Mouse (Mus musculus) myocyte (in vitro differentiated cells): ENCODE measurements around the gene Tcp10c.
"Not testable (repeated sequence)": the region's sequence is repeated elsewhere in the genome, so short reads cannot be mapped to it uniquely, and the experiment has no call there.

Experiments
- CEBPB ChIP-seq: IDR thresholded peaks from 2 replicates; pipeline ENCODE4 v1.6.1; 2011; ENCODE audit warnings: mild to moderate bottlenecking, moderate library complexity; ENCODE audit not compliant: poor library complexity, insufficient read depth, severe bottlenecking
- E2F4 ChIP-seq: IDR thresholded peaks from one replicate; pipeline ENCODE4 v1.6.1; 2011; ENCODE audit warnings: mild to moderate bottlenecking, control low read depth, moderate library complexity; ENCODE audit not compliant: insufficient read depth
- POLR2A ChIP-seq: IDR thresholded peaks from one replicate; pipeline ENCODE4 v1.6.1; 2011; ENCODE audit warnings: low read depth, mild to moderate bottlenecking, control low read depth, moderate library complexity; ENCODE audit not compliant: insufficient read length
- REST ChIP-seq: IDR thresholded peaks from one replicate; pipeline ENCODE4 v1.6.1; 2011; ENCODE audit warnings: mild to moderate bottlenecking, control low read depth, moderate library complexity; ENCODE audit not compliant: insufficient read depth, insufficient read length
- SRF ChIP-seq: IDR thresholded peaks from one replicate; pipeline ENCODE4 v1.6.1; 2011; ENCODE audit warnings: low read depth; ENCODE audit not compliant: control insufficient read depth, insufficient read length
- TCF12 ChIP-seq: IDR thresholded peaks from one replicate; pipeline ENCODE4 v1.6.1; 2011; ENCODE audit warnings: mild to moderate bottlenecking, control low read depth; ENCODE audit not compliant: poor library complexity, insufficient read depth, severe bottlenecking
- USF1 ChIP-seq: IDR thresholded peaks from one replicate; pipeline ENCODE4 v1.6.1; 2011; ENCODE audit warnings: low read depth, mild to moderate bottlenecking, control low read depth, moderate library complexity

GRCm38 (mm10) chr17:13403527-13404131 is 49.3 kb downstream of the Tcp10c start:
- TF ChIP-seq POLR2A, USF1, REST, SRF, CEBPB, E2F4, TCF12: not testable (repeated sequence)
